ENCODE assay signal across 21 mouse cellular contexts in genomic region chr7:73478157-73479058, GRCm38 (mm10).
DNase-seq lines count a peak whose midpoint lies in the region; ATAC-seq and TF ChIP-seq lines count a peak whose summit lies in the region.
"Had no signal": no experiment of that assay in that cellular context is flagged by ENCODE, and none has a peak within 500 bp of the region (broad histone marks: within the 10 kb centered on the region; RNA-seq: fewer than 3 reads in every experiment).

No protein-coding gene starts in this region.

- ATAC-seq in hindbrain, embryonic 14.5 days (ENCODE audit: low FRiP score), result no peak
- ATAC-seq: inflammation-experienced regulatory T-cells, adult 6 months; lung, postnatal 0 days; midbrain, embryonic 16.5 days had no signal

- peak overlapping the region; percentile 90 for H3K27ac ChIP-seq in gastrocnemius, adult 2 months
- no peak overlapping the region for H3K27ac ChIP-seq in hindbrain, embryonic 14.5 days
- H3K27ac ChIP-seq: embryonic facial prominence, embryonic 10.5 days; kidney, embryonic 15.5 days; left cerebral cortex, adult 2 months; limb, embryonic 12.5 days had no signal

- WGBS in hindbrain, embryonic 14.5 days, result 91% methylated on average over 11 of the region's 11 CpGs

- H3K9me3 ChIP-seq in hindbrain, embryonic 14.5 days (ENCODE audit: control insufficient read depth, low read length), result no peaks in the 10 kb centered on the region
- H3K9me3 ChIP-seq: embryonic facial prominence, embryonic 10.5 days; kidney, embryonic 15.5 days; limb, embryonic 12.5 days; megakaryocyte, embryonic 14.5 days had no signal

- no peak for TF ChIP-seq CTCF in gastrocnemius, adult 2 months (IDR thresholded peaks at IDR 0.05)

- H3K36me3 ChIP-seq in hindbrain, embryonic 14.5 days (replicated peaks; ENCODE audit: control insufficient read depth, insufficient read depth), result peaks cover 98% of the 10 kb centered on the region

- H3K9ac ChIP-seq in hindbrain, embryonic 14.5 days, result no peak overlapping the region
- H3K9ac ChIP-seq: kidney, embryonic 15.5 days; limb, embryonic 12.5 days had no signal

- DNase-seq in gastrocnemius, adult 2 months, result peak; percentile 57
- DNase-seq in gastrocnemius, postnatal 10 days, result no peak
- DNase-seq in CD4-positive helper T cell, adult 2 months (ENCODE audit: low read depth, low spot score), result peak; percentile 18
- peak; percentile 9 to 53 for DNase-seq in heart, adult 9 months (ENCODE audit: low spot score in 2 of 2)
- DNase-seq in heart, postnatal 10 days, result peak; percentile 52 to 57
- no peak for DNase-seq in hindbrain, embryonic 14.5 days (ENCODE audit: low spot score)
- DNase-seq in layer of hippocampus, adult 18-20 months (ENCODE audit: low spot score in 2 of 2), result no peak
- no peak for DNase-seq in B cell, adult 2 months
- DNase-seq: adrenal gland, postnatal 25 days; cerebellum, adult 9-10 months; right cerebral cortex, postnatal 14 days; thymus, postnatal 4 days had no signal

- no peak overlapping the region for H3K4me2 ChIP-seq in hindbrain, embryonic 14.5 days (replicated peaks)
- H3K4me2 ChIP-seq: kidney, embryonic 15.5 days; limb, embryonic 12.5 days had no signal

- H3K27me3 ChIP-seq in hindbrain, embryonic 14.5 days (ENCODE audit: control insufficient read depth, insufficient read depth, low read length), result no peaks in the 10 kb centered on the region
- H3K27me3 ChIP-seq: kidney, embryonic 15.5 days; limb, embryonic 12.5 days; megakaryocyte, embryonic 14.5 days had no signal

- peak overlapping the region; percentile 77 for H3K4me3 ChIP-seq in gastrocnemius, adult 2 months
- H3K4me3 ChIP-seq in hindbrain, embryonic 14.5 days (replicated peaks; ENCODE audit: low read length), result no peak overlapping the region
- H3K4me3 ChIP-seq: embryonic facial prominence, embryonic 10.5 days; kidney, embryonic 15.5 days; layer of hippocampus, adult 2 months; left cerebral cortex, adult 2 months; limb, embryonic 12.5 days; megakaryocyte, embryonic 14.5 days had no signal

- intact Hi-C loops in gastrocnemius, adult 2 months (cut with DNase I), result no loop called here
- intact Hi-C loops in heart, postnatal 10 days (cut with DNase I), result no loop called here

- H3K4me1 ChIP-seq in hindbrain, embryonic 14.5 days (replicated peaks; ENCODE audit: control insufficient read depth, insufficient read depth, low read length), result no peaks in the 10 kb centered on the region
- H3K4me1 ChIP-seq: embryonic facial prominence, embryonic 10.5 days; kidney, embryonic 15.5 days; limb, embryonic 12.5 days had no signal

Comparison
In these comparisons a context has a peak if more than half of its experiments do, and no peak if none do; other contexts are left out.
1. DNase-seq: peak in gastrocnemius, adult 2 months (single experiment), CD4-positive helper T cell, adult 2 months (single experiment), heart, adult 9 months (2 of 2) and heart, postnatal 10 days (2 of 2); none in gastrocnemius, postnatal 10 days (single experiment), hindbrain, embryonic 14.5 days (single experiment), layer of hippocampus, adult 18-20 months (0 of 2) and B cell, adult 2 months (0 of 2).